ENCODE assay signal across 23 mouse cellular contexts in the genomic region with DNA sequence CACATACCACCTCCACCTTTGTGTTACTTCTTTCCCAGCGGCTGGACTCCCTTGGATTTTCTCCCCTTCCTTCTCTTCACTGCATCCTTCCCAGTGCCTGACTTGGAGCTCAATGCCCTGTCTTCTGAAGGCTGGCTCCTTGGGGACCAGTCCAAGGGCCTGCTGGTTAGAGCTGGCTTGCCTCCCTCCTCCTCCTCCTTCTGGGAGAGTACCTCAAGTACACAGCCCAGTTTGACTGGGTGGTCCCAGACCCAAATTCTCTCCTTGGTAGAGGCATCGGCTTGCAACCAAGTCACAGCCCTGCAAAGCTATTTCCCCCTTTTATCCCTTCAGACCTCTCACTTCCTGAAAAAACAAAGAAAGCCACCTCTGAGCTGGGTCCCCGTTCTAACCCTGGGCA. TPM values are rescaled to one million over a fixed set of nuclear protein-coding genes. Genes with fewer than 3 reads are reported as not detected.
DNase-seq lines count a peak whose midpoint lies in the region; ATAC-seq and TF ChIP-seq lines count a peak whose summit lies in the region.
"Had no signal": no experiment of that assay in that cellular context is flagged by ENCODE, and none has a peak within 500 bp of the region (broad histone marks: within the 10 kb centered on the region; RNA-seq: fewer than 3 reads in every experiment).

No protein-coding gene starts in this region.

- WGBS in forebrain, embryonic 10.5 days: 81% methylated on average over 3 of the region's 3 CpGs
- WGBS in forebrain, embryonic 13.5 days: 78% methylated on average over 3 of the region's 3 CpGs
- WGBS in heart, postnatal 0 days: 56% methylated on average over 3 of the region's 3 CpGs
- 73% methylated on average over 3 of the region's 3 CpGs for WGBS in hindbrain, embryonic 16.5 days

- intact Hi-C loops in heart, postnatal 36 days (cut with DNase I): no loop called here

- no peak for DNase-seq in forebrain, embryonic 10.5 days (ENCODE audit: extremely low spot score, low spot score)
- no peak for DNase-seq in heart, postnatal 0 days (ENCODE audit: low spot score)
- DNase-seq in heart, postnatal 36 days: no peak
- DNase-seq in adipocyte (ENCODE audit: low spot score): no peak
- DNase-seq in kidney, postnatal 4 days: no peak
- DNase-seq: adrenal gland, postnatal 14 days; cerebellum, adult 11 months; cerebellum, postnatal 25 days; kidney, adult 2 months; kidney, postnatal 14 days; liver, embryonic 13.5 days; lung, embryonic 14.5 days; lung, postnatal 4 days; right cerebral cortex, adult 18-20 months; spleen, adult 18-20 months; thymus, postnatal 36 days had no signal

- ATAC-seq in forebrain, embryonic 13.5 days: no peak
- ATAC-seq in heart, postnatal 0 days (ENCODE audit: insufficient read depth, low read depth): no peak
- ATAC-seq in hindbrain, embryonic 16.5 days: peak; percentile 38; the same call in 1 of the 2 replicates
- ATAC-seq: activated CD4-positive, CD25-positive, alpha-beta regulatory T cell, adult 4 months; CD4-positive, CD25-positive, alpha-beta regulatory T cell, adult 4 months had no signal

- peaks cover 27% of the 10 kb centered on the region for H3K4me1 ChIP-seq in forebrain, embryonic 10.5 days
- peaks cover 35% of the 10 kb centered on the region for H3K4me1 ChIP-seq in forebrain, embryonic 13.5 days
- peaks cover 11% of the 10 kb centered on the region for H3K4me1 ChIP-seq in heart, postnatal 0 days (ENCODE audit: control insufficient read depth, insufficient read depth)
- peaks cover 3% of the 10 kb centered on the region for H3K4me1 ChIP-seq in cortical plate, adult 2 months (ENCODE audit: control insufficient read depth, insufficient read depth, low read length)
- H3K4me1 ChIP-seq in hindbrain, embryonic 16.5 days (ENCODE audit: control insufficient read depth, insufficient read depth, low read depth, low read length): no peaks in the 10 kb centered on the region
- H3K4me1 ChIP-seq: limb, embryonic 13.5 days; liver, embryonic 13.5 days had no signal

- H3K9me3 ChIP-seq in forebrain, embryonic 10.5 days: peaks cover 14% of the 10 kb centered on the region
- H3K9me3 ChIP-seq in forebrain, embryonic 13.5 days (replicated peaks): peaks cover 9% of the 10 kb centered on the region
- H3K9me3 ChIP-seq in heart, postnatal 0 days (replicated peaks; ENCODE audit: control insufficient read depth, low read length): peaks cover 7% of the 10 kb centered on the region; the same call in 1 of the 2 replicates
- H3K9me3 ChIP-seq in hindbrain, embryonic 16.5 days (ENCODE audit: control insufficient read depth, low read length): no peaks in the 10 kb centered on the region
- H3K9me3 ChIP-seq: limb, embryonic 13.5 days; liver, embryonic 13.5 days had no signal

- peaks cover 40% of the 10 kb centered on the region for H3K36me3 ChIP-seq in forebrain, embryonic 10.5 days (replicated peaks)
- H3K36me3 ChIP-seq in forebrain, embryonic 13.5 days (ENCODE audit: poor library complexity, severe bottlenecking): peaks cover 49% of the 10 kb centered on the region
- H3K36me3 ChIP-seq in heart, postnatal 0 days (replicated peaks; ENCODE audit: control insufficient read depth, insufficient read depth, low read length): no peaks in the 10 kb centered on the region
- H3K36me3 ChIP-seq in hindbrain, embryonic 16.5 days (ENCODE audit: control insufficient read depth, insufficient read depth, low read length): no peaks in the 10 kb centered on the region
- H3K36me3 ChIP-seq: limb, embryonic 13.5 days; liver, embryonic 13.5 days had no signal

- no peak for TF ChIP-seq EP300 in heart, postnatal 0 days (IDR thresholded peaks at IDR 0.05; ENCODE audit: low read depth)

- H3K4me3 ChIP-seq in forebrain, embryonic 10.5 days: no peak overlapping the region
- H3K4me3 ChIP-seq in forebrain, embryonic 13.5 days: no peak overlapping the region
- no peak overlapping the region for H3K4me3 ChIP-seq in heart, postnatal 0 days (ENCODE audit: low read depth, low read length)
- no peak overlapping the region; the same call in 1 of the 2 replicates for H3K4me3 ChIP-seq in cortical plate, adult 2 months (ENCODE audit: insufficient read depth, low read length)
- no peak overlapping the region for H3K4me3 ChIP-seq in hindbrain, embryonic 16.5 days (ENCODE audit: low read length)
- H3K4me3 ChIP-seq: limb, embryonic 13.5 days; liver, embryonic 13.5 days; neural tube, embryonic 12.5 days had no signal

- TF ChIP-seq POLR2A in cortical plate, adult 2 months (IDR thresholded peaks at IDR 0.05; ENCODE audit: extremely low read depth, insufficient read depth, low read length): peak; percentile 49; the same call in 1 of the 2 replicates

- TF ChIP-seq CTCF in heart, postnatal 0 days (IDR thresholded peaks at IDR 0.05; ENCODE audit: low read depth): no peak
- no peak for TF ChIP-seq CTCF in cortical plate, adult 2 months (IDR thresholded peaks at IDR 0.05; ENCODE audit: extremely low read depth, insufficient read depth, low read length)

- no peak overlapping the region for H3K9ac ChIP-seq in forebrain, embryonic 13.5 days
- H3K9ac ChIP-seq in heart, postnatal 0 days (replicated peaks; ENCODE audit: low read depth, low read length): no peak overlapping the region; the same call in 1 of the 2 replicates
- H3K9ac ChIP-seq in hindbrain, embryonic 16.5 days (ENCODE audit: low read depth, low read length): no peak overlapping the region
- H3K9ac ChIP-seq: limb, embryonic 13.5 days; liver, embryonic 13.5 days; lung, embryonic 14.5 days; neural tube, embryonic 12.5 days had no signal

- H3K27me3 ChIP-seq in forebrain, embryonic 10.5 days (ENCODE audit: poor library complexity, severe bottlenecking): no peaks in the 10 kb centered on the region
- no peaks in the 10 kb centered on the region for H3K27me3 ChIP-seq in forebrain, embryonic 13.5 days
- H3K27me3 ChIP-seq in heart, postnatal 0 days (ENCODE audit: control insufficient read depth, insufficient read depth, low read length): 0 out of 2 replicates have a peak, but pooled peaks cover 5% of the 10 kb centered on the region
- H3K27me3 ChIP-seq in hindbrain, embryonic 16.5 days (replicated peaks; ENCODE audit: control insufficient read depth, insufficient read depth, low read length): no peaks in the 10 kb centered on the region
- H3K27me3 ChIP-seq: limb, embryonic 13.5 days; neural tube, embryonic 12.5 days had no signal

- no peak overlapping the region for H3K4me2 ChIP-seq in forebrain, embryonic 13.5 days
- no peak overlapping the region for H3K4me2 ChIP-seq in heart, postnatal 0 days (ENCODE audit: low read depth, low read length)
- H3K4me2 ChIP-seq in hindbrain, embryonic 16.5 days (ENCODE audit: low read length): no peak overlapping the region
- H3K4me2 ChIP-seq: limb, embryonic 13.5 days; liver, embryonic 13.5 days; lung, embryonic 14.5 days; neural tube, embryonic 12.5 days had no signal

- peak overlapping the region; percentile 69 for H3K27ac ChIP-seq in forebrain, embryonic 10.5 days
- no peak overlapping the region for H3K27ac ChIP-seq in forebrain, embryonic 13.5 days
- peak overlapping the region; percentile 43 for H3K27ac ChIP-seq in heart, postnatal 0 days (ENCODE audit: low read depth)
- H3K27ac ChIP-seq in cortical plate, adult 2 months (ENCODE audit: insufficient read depth, low read length): peak overlapping the region; percentile 66
- no peak overlapping the region for H3K27ac ChIP-seq in hindbrain, embryonic 16.5 days (ENCODE audit: low read depth, low read length)
- H3K27ac ChIP-seq: limb, embryonic 13.5 days; liver, embryonic 13.5 days; neural tube, embryonic 12.5 days had no signal

RNA-seq across cellular contexts. Expression of a gene that starts 6.3 kb away (rescaled TPM):
- polyA plus RNA-seq in forebrain, embryonic 10.5 days (2016; fragmentation: Nextera tagmentation; extraction: Ambion mirVana): 6.6 and 7.1 TPM in 2 replicates
- 8.4 and 8.8 TPM in 2 replicates for polyA plus RNA-seq in forebrain, embryonic 13.5 days (2015; fragmentation: Nextera tagmentation; extraction: Ambion mirVana)
- total RNA-seq in heart, postnatal 0 days (2014; rRNA removed; ENCODE audit: low replicate concordance): 3.6 and 6.0 TPM in 2 replicates
- polyA plus RNA-seq in heart, postnatal 0 days (2015; fragmentation: Nextera tagmentation; extraction: Ambion mirVana): 2.7 and 3.2 TPM in 2 replicates
- 1 to 10 TPM; 6.2 to 7.1 TPM for total RNA-seq in heart, postnatal 36 days (2021)
- polyA plus RNA-seq in cortical plate, adult 2 months (2012; rRNA removed): 12.9 and 14.1 TPM in 2 replicates
- polyA plus RNA-seq in hindbrain, embryonic 16.5 days (2015; fragmentation: Nextera tagmentation; extraction: Ambion mirVana): 7.9 and 8.0 TPM in 2 replicates
- polyA plus RNA-seq: activated CD4-positive, CD25-positive, alpha-beta regulatory T cell, adult 4 months; CD4-positive, CD25-positive, alpha-beta regulatory T cell, adult 4 months had no signal

RNA-seq across cellular contexts. Expression of a gene that starts 18.8 kb away (rescaled TPM):
- 0.05 and 0.11 TPM in 2 replicates for polyA plus RNA-seq in forebrain, embryonic 10.5 days (2016; fragmentation: Nextera tagmentation; extraction: Ambion mirVana)
- polyA plus RNA-seq in forebrain, embryonic 13.5 days (2015; fragmentation: Nextera tagmentation; extraction: Ambion mirVana): 0.28 and 0.37 TPM in 2 replicates
- not detected in 2 replicates for total RNA-seq in heart, postnatal 0 days (2014; rRNA removed; ENCODE audit: low replicate concordance)
- 0.14 and 0.34 TPM in 2 replicates for polyA plus RNA-seq in heart, postnatal 0 days (2015; fragmentation: Nextera tagmentation; extraction: Ambion mirVana)
- total RNA-seq in heart, postnatal 36 days (2021): under 1 TPM; 0.19 to 0.22 TPM
- 0.15 and 0.19 TPM in 2 replicates for polyA plus RNA-seq in cortical plate, adult 2 months (2012; rRNA removed)
- polyA plus RNA-seq in hindbrain, embryonic 16.5 days (2015; fragmentation: Nextera tagmentation; extraction: Ambion mirVana): 0.21 and 0.24 TPM in 2 replicates
- polyA plus RNA-seq: activated CD4-positive, CD25-positive, alpha-beta regulatory T cell, adult 4 months; CD4-positive, CD25-positive, alpha-beta regulatory T cell, adult 4 months; liver, embryonic 13.5 days had no signal

RNA-seq across cellular contexts. Expression of a gene that starts 45.1 kb away (rescaled TPM):
- 129 and 135 TPM in 2 replicates for polyA plus RNA-seq in forebrain, embryonic 10.5 days (2016; fragmentation: Nextera tagmentation; extraction: Ambion mirVana)
- 109 and 119 TPM in 2 replicates for polyA plus RNA-seq in forebrain, embryonic 13.5 days (2015; fragmentation: Nextera tagmentation; extraction: Ambion mirVana)
- total RNA-seq in heart, postnatal 0 days (2014; rRNA removed; ENCODE audit: low replicate concordance): 81.4 and 83.7 TPM in 2 replicates
- 249 and 267 TPM in 2 replicates for polyA plus RNA-seq in heart, postnatal 0 days (2015; fragmentation: Nextera tagmentation; extraction: Ambion mirVana)
- total RNA-seq in heart, postnatal 36 days (2021): 100 to 1,000 TPM; 112 to 113 TPM
- 54.5 and 55.7 TPM in 2 replicates for polyA plus RNA-seq in cortical plate, adult 2 months (2012; rRNA removed)
- 104 and 116 TPM in 2 replicates for polyA plus RNA-seq in hindbrain, embryonic 16.5 days (2015; fragmentation: Nextera tagmentation; extraction: Ambion mirVana)

Comparison
In these comparisons a context has a peak if more than half of its experiments do, and no peak if none do; other contexts are left out.
1. H3K27ac ChIP-seq: peak in forebrain, embryonic 10.5 days (single experiment), heart, postnatal 0 days (single experiment) and cortical plate, adult 2 months (single experiment); none in forebrain, embryonic 13.5 days (single experiment) and hindbrain, embryonic 16.5 days (single experiment).